Mouse (Mus musculus): Measurements from ENCODE around the gene Gm15128. TPM values are rescaled to one million over a fixed set of nuclear protein-coding genes. Genes with fewer than 3 reads are reported as not detected.
"Not testable (repeated sequence)": the region's sequence is repeated elsewhere in the genome, so short reads cannot be mapped to it uniquely, and the experiment has no call there.

Gene Gm15128
- polyA plus RNA-seq (2016; fragmentation: Nextera tagmentation; extraction: Ambion mirVana): not detected in 2 replicates

GRCm38 (mm10) chrX:147765691-147766090, at the start of gene Gm15128:
Gene Gm15128, plus strand, starts transcription at chrX:147765991.
- not testable (repeated sequence) for H3K4me1 ChIP-seq; H3K9me3 ChIP-seq; H3K4me3 ChIP-seq (replicated peaks); ATAC-seq (ENCODE audit: low FRiP score); H3K4me2 ChIP-seq; H3K27me3 ChIP-seq; H3K27ac ChIP-seq; H3K36me3 ChIP-seq (replicated peaks); H3K9ac ChIP-seq
- 76% methylated on average over 7 of the region's 7 CpGs for WGBS

Other genes with a start within 250 kb of the Gm15128 start
- 15.0 and 15.4 TPM in 2 replicates for gene Lrch2, start 211.9 kb upstream of the Gm15128 start, polyA plus RNA-seq (2016; fragmentation: Nextera tagmentation; extraction: Ambion mirVana)
- not detected in 2 replicates for gene Gm15080, start 227.0 kb downstream of the Gm15128 start, polyA plus RNA-seq (2016; fragmentation: Nextera tagmentation; extraction: Ambion mirVana)

All from forebrain, embryonic 12.5 days (tissue).